Mouse (Mus musculus) olfactory bulb, adult 2 months (tissue): ENCODE results near the gene Hist1h2ah.
"Not testable (repeated sequence)": the region's sequence is repeated elsewhere in the genome, so short reads cannot be mapped to it uniquely, and the experiment has no call there.

ENCODE experiments used
- CTCF ChIP-seq: fragments of 200-500 bp; IDR thresholded peaks from 2 replicates; pipeline ENCODE4 v1.5.1; 2012; ENCODE audit warnings: low read depth, mild to moderate bottlenecking, low read length, moderate library complexity; ENCODE audit not compliant: insufficient read depth
- POLR2A ChIP-seq: fragments of 200-500 bp; IDR thresholded peaks from 2 replicates; pipeline ENCODE4 v1.6.1; 2012; ENCODE audit warnings: mild to moderate bottlenecking, low read depth, low read length, moderate library complexity; ENCODE audit not compliant: insufficient read depth

- not testable (repeated sequence) for TF ChIP-seq POLR2A, CTCF
These were observed at the start of gene Hist1h2ah, which contains the start of gene Hist1h2bk for GRCm38 (mm10) chr13:22035267-22036148.
